In genomic region chr19:5575336-5575735, GRCm38 (mm10) we compare ENCODE assay signal across 18 mouse cellular contexts. TPM values are rescaled to one million over a fixed set of nuclear protein-coding genes. Genes with fewer than 3 reads are reported as not detected.
"Had no signal": no experiment of that assay in that cellular context is flagged by ENCODE, and none has a peak within 500 bp of the region (broad histone marks: within the 10 kb centered on the region; RNA-seq: fewer than 3 reads in every experiment).

No protein-coding gene starts in this region.

- H3K36me3 ChIP-seq: midbrain, embryonic 12.5 days had no signal

- DNase-seq: lung, adult 2 months; lung, postnatal 4 days; midbrain, embryonic 14.5 days; retina, postnatal 1 day; right cerebral cortex, adult 18-20 months; right cerebral cortex, postnatal 25 days; right cerebral cortex, postnatal 4 days; spleen, adult 18-20 months; thymus, adult 18-20 months; thymus, postnatal 14 days; thymus, postnatal 36 days had no signal

- H3K27ac ChIP-seq: lung, embryonic 15.5 days; midbrain, embryonic 10.5 days; midbrain, embryonic 12.5 days; neural tube, embryonic 13.5 days; neural tube, embryonic 15.5 days had no signal

- H3K9ac ChIP-seq: lung, embryonic 15.5 days; midbrain, embryonic 12.5 days; neural tube, embryonic 13.5 days; neural tube, embryonic 15.5 days had no signal

- H3K27me3 ChIP-seq: lung, embryonic 15.5 days; midbrain, embryonic 12.5 days; neural tube, embryonic 13.5 days; neural tube, embryonic 15.5 days had no signal

- H3K4me1 ChIP-seq: lung, embryonic 15.5 days; midbrain, embryonic 10.5 days; midbrain, embryonic 12.5 days; neural tube, embryonic 13.5 days had no signal

- H3K4me3 ChIP-seq: lung, embryonic 15.5 days; midbrain, embryonic 10.5 days; midbrain, embryonic 12.5 days; myocyte; neural tube, embryonic 13.5 days; neural tube, embryonic 15.5 days had no signal

RNA-seq across cellular contexts. Expression of gene Ovol1, which starts 14.9 kb away (rescaled TPM):
- total RNA-seq: megakaryocyte-erythroid progenitor cell, adult 5-6 weeks had no signal
- polyA plus RNA-seq: midbrain, embryonic 14.5 days; myocyte; neural tube, embryonic 13.5 days had no signal
